Mouse (Mus musculus) CH12.LX (cell line): ENCODE data around the gene Slc7a15.

Source experiments
- CTCF ChIP-seq, 2 experiments: IDR thresholded peaks in 1 of 2; conservative IDR thresholded peaks in 1 of 2; 2 replicates each; pipeline ENCODE4 v1.5.1; 2011 to 2012; ENCODE audit warnings: low read depth in 2 of 2, low read length in 2 of 2, improper control_type of control experiment in 1 of 2, inconsistent platforms in 1 of 2, mild to moderate bottlenecking in 1 of 2, moderate library complexity in 1 of 2
- GABPA ChIP-seq: IDR thresholded peaks from 2 replicates; pipeline ENCODE4 v1.6.1; 2012; ENCODE audit warnings: low read depth, low read length, improper control_type of control experiment, inconsistent platforms; ENCODE audit not compliant: insufficient replicate concordance
- MEF2A ChIP-seq: IDR thresholded peaks from 2 replicates; pipeline ENCODE4 v1.6.1; 2014; ENCODE audit warnings: low read depth, mild to moderate bottlenecking, inconsistent platforms, low read length, improper control_type of control experiment, borderline replicate concordance
- NRF1 ChIP-seq: IDR thresholded peaks from 2 replicates; pipeline ENCODE4 v1.6.1; 2014; ENCODE audit warnings: low read depth, mild to moderate bottlenecking, inconsistent platforms, low read length, improper control_type of control experiment, moderate library complexity
- PAX5 ChIP-seq: IDR thresholded peaks from 2 replicates; pipeline ENCODE4 v1.6.1; 2012; ENCODE audit warnings: low read length, inconsistent platforms, mixed read lengths
- POLR2A ChIP-seq: IDR thresholded peaks from 2 replicates; pipeline ENCODE4 v1.6.1; 2011; ENCODE audit warnings: low read depth, mild to moderate bottlenecking, improper control_type of control experiment, low read length
- UBTF ChIP-seq: IDR thresholded peaks from 2 replicates; pipeline ENCODE4 v1.6.1; 2012; ENCODE audit warnings: low read depth, mild to moderate bottlenecking, inconsistent platforms, low read length, improper control_type of control experiment, moderate library complexity
- USF2 ChIP-seq: conservative IDR thresholded peaks from 2 replicates; pipeline ENCODE4 v1.6.1; 2011; ENCODE audit warnings: low read depth, low read length, improper control_type of control experiment

- TF ChIP-seq NRF1, result no peak
- no peak for TF ChIP-seq UBTF
- no peak for TF ChIP-seq MEF2A
- TF ChIP-seq POLR2A, result no peak
- TF ChIP-seq USF2, result no peak
- no peak for TF ChIP-seq PAX5
- no peak for TF ChIP-seq GABPA
- TF ChIP-seq CTCF (conservative IDR thresholded peaks at IDR 0.05 in 1 of 2, IDR thresholded peaks at IDR 0.05 in 1 of 2; ENCODE audit: low read depth in 2 of 2, low read length in 2 of 2), result no peak
These were observed 19.4 kb upstream of the Slc7a15 start for GRCm38 (mm10) chr12:8618271-8618670.
